ENCODE assay signal across 8 mouse cellular contexts in genomic region chr7:110920331-110921261, GRCm38 (mm10). TPM values are rescaled to one million over a fixed set of nuclear protein-coding genes. Genes with fewer than 3 reads are reported as not detected.
DNase-seq lines count a peak whose midpoint lies in the region; ATAC-seq and TF ChIP-seq lines count a peak whose summit lies in the region.
"Had no signal": no experiment of that assay in that cellular context is flagged by ENCODE, and none has a peak within 500 bp of the region (broad histone marks: within the 10 kb centered on the region; RNA-seq: fewer than 3 reads in every experiment).

No protein-coding gene starts in this region.

- no peak for TF ChIP-seq CTCF in G1E (IDR thresholded peaks at IDR 0.05; ENCODE audit: low read depth, low read length)
- no peak for TF ChIP-seq CTCF in brain, embryonic 14.5 days (IDR thresholded peaks at IDR 0.05; ENCODE audit: borderline replicate concordance, extremely low read depth, insufficient read depth, insufficient read length)
- TF ChIP-seq CTCF in liver, adult 2 months (IDR thresholded peaks at IDR 0.05; ENCODE audit: low read depth, low read length): no peak

- no peaks in the 10 kb centered on the region for H3K9me3 ChIP-seq in G1E (replicated peaks)
- H3K9me3 ChIP-seq: hindbrain, embryonic 15.5 days had no signal

- peak; percentile 85 for ATAC-seq in G1E (ENCODE audit: extremely low read depth, insufficient number of reproducible peaks, low FRiP score, poor library complexity, severe bottlenecking)
- ATAC-seq in monocyte, adult 5-6 weeks (replicated peaks; ENCODE audit: insufficient number of reproducible peaks, low FRiP score, low TSS enrichment, poor library complexity, severe bottlenecking): peak; percentile 76

- H3K27me3 ChIP-seq in G1E (ENCODE audit: insufficient read depth, low read length): peaks cover 4% of the 10 kb centered on the region; the same call in 1 of the 2 replicates
- no peaks in the 10 kb centered on the region for H3K27me3 ChIP-seq in liver, adult 2 months (ENCODE audit: control insufficient read depth, insufficient read depth, low read length)
- H3K27me3 ChIP-seq: hindbrain, embryonic 15.5 days had no signal

- H3K79me2 ChIP-seq in liver, adult 2 months (ENCODE audit: control insufficient read depth, insufficient read depth, low read length): no peaks in the 10 kb centered on the region

- no peaks in the 10 kb centered on the region for H3K36me3 ChIP-seq in G1E (replicated peaks)
- no peaks in the 10 kb centered on the region for H3K36me3 ChIP-seq in liver, adult 2 months (ENCODE audit: control insufficient read depth, insufficient read depth, low read length)
- H3K36me3 ChIP-seq: hindbrain, embryonic 15.5 days had no signal

- peak; percentile 54 for DNase-seq in G1E (ENCODE audit: low spot score)
- DNase-seq in brain, embryonic 14.5 days (ENCODE audit: low read depth): peak; percentile 1
- peak; percentile 37 for DNase-seq in liver, adult 2 months (ENCODE audit: extremely low read depth, low read depth, low spot score)
- DNase-seq in frontal cortex, postnatal 36 days (ENCODE audit: low spot score in 2 of 2): no peak
- no peak for DNase-seq in kidney, adult 18-20 months
- DNase-seq in adrenal gland, postnatal 36 days: no peak

- H3K27ac ChIP-seq in liver, adult 2 months (replicated peaks; ENCODE audit: insufficient read depth, low read depth, low read length): peak overlapping the region; percentile 39; the same call in 1 of the 2 replicates
- H3K27ac ChIP-seq: hindbrain, embryonic 15.5 days had no signal

- peaks cover 55% of the 10 kb centered on the region for H3K4me1 ChIP-seq in G1E (ENCODE audit: insufficient read depth, low read depth, low read length)
- H3K4me1 ChIP-seq in liver, adult 2 months (ENCODE audit: control insufficient read depth, insufficient read depth, low read length): peaks cover 5% of the 10 kb centered on the region

- no peak for TF ChIP-seq POLR2A in brain, embryonic 14.5 days (IDR thresholded peaks at IDR 0.05; ENCODE audit: borderline replicate concordance, extremely low read depth, insufficient read depth, insufficient read length, poor library complexity, severe bottlenecking)
- no peak for TF ChIP-seq POLR2A in liver, adult 2 months (IDR thresholded peaks at IDR 0.05; ENCODE audit: extremely low read depth, insufficient read depth, low read length)

- WGBS in liver, adult 2 months: 67% methylated on average over 19 of the region's 19 CpGs

- no peak overlapping the region for H3K9ac ChIP-seq in liver, adult 2 months (ENCODE audit: low read depth, low read length)
- H3K9ac ChIP-seq: hindbrain, embryonic 15.5 days had no signal

- H3K4me3 ChIP-seq in G1E (ENCODE audit: low read depth, low read length): peak overlapping the region; percentile 64; the same call in 1 of the 2 replicates
- H3K4me3 ChIP-seq in liver, adult 2 months (ENCODE audit: insufficient read depth, low read depth, low read length): no peak overlapping the region
- H3K4me3 ChIP-seq: hindbrain, embryonic 15.5 days had no signal

RNA-seq across cellular contexts. Expression of gene Lyve1, which starts 57.6 kb away (rescaled TPM):
- not detected in 2 replicates for total RNA-seq in G1E (2014; fragmentation: Nextera tagmentation)
- total RNA-seq in G1E (2017): 0.11 TPM in 1 of 2 replicates, not detected in the other
- not detected in 2 replicates for polyA plus RNA-seq in G1E (2012)
- polyA plus RNA-seq in brain, embryonic 14.5 days (2012; rRNA removed): 4.7 and 4.9 TPM in 2 replicates
- 6.4 and 16.8 TPM in 2 replicates for total RNA-seq in liver, adult 2 months (2014; rRNA removed)
- polyA plus RNA-seq in liver, adult 2 months (2012; rRNA removed): 4.5 and 7.8 TPM in 2 replicates
- not detected in 3 replicates for total RNA-seq in monocyte, adult 5-6 weeks (2017)
- total RNA-seq in adrenal gland, postnatal 36 days (2021): 10 to 100 TPM in 1 of 2 experiments, 1 to 10 TPM in 1; 7.2 to 15.7 TPM

Comparison
In these comparisons a context has a peak if more than half of its experiments do, and no peak if none do; other contexts are left out.
1. DNase-seq: peak in G1E (single experiment), brain, embryonic 14.5 days (single experiment) and liver, adult 2 months (single experiment); none in frontal cortex, postnatal 36 days (0 of 2), kidney, adult 18-20 months (single experiment) and adrenal gland, postnatal 36 days (0 of 2).